Mouse (Mus musculus) C2C12 (cell line): ENCODE measurements around the gene Trim72.

ENCODE experiments used
- CEBPB ChIP-seq: IDR thresholded peaks from one replicate; pipeline ENCODE4 v1.6.1; 2011; ENCODE audit warnings: low read depth, mild to moderate bottlenecking, control low read depth, moderate library complexity
- CTCF ChIP-seq: IDR thresholded peaks from one replicate; pipeline ENCODE4 v1.5.1; 2011; ENCODE audit not compliant: control insufficient read depth, insufficient read depth, insufficient read length
- FOSL1 ChIP-seq: IDR thresholded peaks from one replicate; pipeline ENCODE4 v1.8.0; 2011; ENCODE audit warnings: mild to moderate bottlenecking, low read length; ENCODE audit not compliant: poor library complexity, insufficient read depth, severe bottlenecking
- MAX ChIP-seq: IDR thresholded peaks from one replicate; pipeline ENCODE4 v1.6.1; 2011; ENCODE audit warnings: mild to moderate bottlenecking, control low read depth
- MYOD1 ChIP-seq: IDR thresholded peaks from one replicate; pipeline ENCODE4 v1.6.1; 2011; ENCODE audit warnings: low read depth; ENCODE audit not compliant: control insufficient read depth, insufficient read length
- MYOG ChIP-seq: IDR thresholded peaks from one replicate; pipeline ENCODE4 v1.6.1; 2011; ENCODE audit not compliant: control insufficient read depth, insufficient read length; ENCODE audit errors: extremely low read depth
- USF1 ChIP-seq: IDR thresholded peaks from one replicate; pipeline ENCODE4 v1.6.1; 2011; ENCODE audit warnings: low read depth, mild to moderate bottlenecking, control low read depth, moderate library complexity

- TF ChIP-seq CTCF (no peak), MYOG (no peak), USF1 (peak; percentile 65), MAX (no peak), MYOD1 (no peak), CEBPB (no peak), FOSL1 (no peak)
Measured at GRCm38 (mm10) chr7:128024932-128025331, 21.2 kb downstream of the Trim72 start.
